Mouse (Mus musculus): ENCODE data around the gene Gria1. TPM values are rescaled to one million over a fixed set of nuclear protein-coding genes. Genes with fewer than 3 reads are reported as not detected.

Gene Gria1
- polyA plus RNA-seq, 1 experiment from 2014 or later = 1.7 TPM

- no peak for ATAC-seq (ENCODE audit: insufficient number of reproducible peaks, low FRiP score, low TSS enrichment, low read depth)
- WGBS = 55% methylated on average over 9 of the region's 9 CpGs
- no peaks in the 10 kb centered on the region for H3K4me1 ChIP-seq
These were observed 2.4 kb downstream of the Gria1 start for GRCm38 (mm10) chr11:57013464-57014190.

GRCm38 (mm10) chr11:57014396-57014795 is 3.2 kb downstream of the Gria1 start:
- 81% methylated on average over 6 of the region's 6 CpGs for WGBS
- no peaks in the 10 kb centered on the region for H3K36me3 ChIP-seq
- H3K27ac ChIP-seq = no peak overlapping the region
- no peak for ATAC-seq (ENCODE audit: insufficient number of reproducible peaks, low FRiP score, low TSS enrichment, low read depth)
- H3K9me3 ChIP-seq = no peaks in the 10 kb centered on the region
- no peak overlapping the region for H3K9ac ChIP-seq
- H3K4me2 ChIP-seq = no peak overlapping the region
- no peak overlapping the region for H3K4me3 ChIP-seq
- H3K4me1 ChIP-seq = no peaks in the 10 kb centered on the region
- peaks cover 16% of the 10 kb centered on the region; the same call in 1 of the 2 replicates for H3K27me3 ChIP-seq

More at GRCm38 (mm10) chr11:57013464-57014190, 2.4 kb downstream of the Gria1 start:
- no peak overlapping the region for H3K9ac ChIP-seq
- peaks cover 19% of the 10 kb centered on the region; the same call in 1 of the 2 replicates for H3K27me3 ChIP-seq
- H3K4me3 ChIP-seq = no peak overlapping the region
- H3K4me2 ChIP-seq = no peak overlapping the region
- no peaks in the 10 kb centered on the region for H3K36me3 ChIP-seq
- H3K9me3 ChIP-seq = no peaks in the 10 kb centered on the region
- no peak overlapping the region for H3K27ac ChIP-seq

GRCm38 (mm10) chr11:57018536-57018935 is 7.3 kb downstream of the Gria1 start:
- no peaks in the 10 kb centered on the region for H3K9me3 ChIP-seq
- ATAC-seq (ENCODE audit: insufficient number of reproducible peaks, low FRiP score, low TSS enrichment, low read depth) = no peak
- no peak overlapping the region for H3K4me3 ChIP-seq
- H3K9ac ChIP-seq = no peak overlapping the region
- H3K4me1 ChIP-seq = no peaks in the 10 kb centered on the region
- no peaks in the 10 kb centered on the region for H3K36me3 ChIP-seq
- WGBS = 59% methylated on average over 4 of the region's 4 CpGs
- H3K27me3 ChIP-seq = no peaks in the 10 kb centered on the region
- H3K27ac ChIP-seq = no peak overlapping the region
- no peak overlapping the region for H3K4me2 ChIP-seq

GRCm38 (mm10) chr11:57022400-57022799 is 11.2 kb downstream of the Gria1 start:
- Histone ChIP-seq H3K36me3 (no peaks in the 10 kb centered on the region), H3K4me2 (no peak overlapping the region), H3K9ac (no peak overlapping the region), H3K9me3 (no peaks in the 10 kb centered on the region), H3K27ac (no peak overlapping the region), H3K4me3 (no peak overlapping the region), H3K27me3 (no peaks in the 10 kb centered on the region), H3K4me1 (no peaks in the 10 kb centered on the region)
- 61% methylated on average over 4 of the region's 4 CpGs for WGBS
- ATAC-seq (ENCODE audit: insufficient number of reproducible peaks, low FRiP score, low TSS enrichment, low read depth) = no peak

- H3K4me2 ChIP-seq = no peak overlapping the region
- H3K9ac ChIP-seq = no peak overlapping the region
- no peaks in the 10 kb centered on the region for H3K9me3 ChIP-seq
- no peak overlapping the region for H3K4me3 ChIP-seq
- 54% methylated on average over 5 of the region's 5 CpGs for WGBS
- H3K36me3 ChIP-seq = no peaks in the 10 kb centered on the region
- no peaks in the 10 kb centered on the region for H3K4me1 ChIP-seq
- no peak for ATAC-seq (ENCODE audit: insufficient number of reproducible peaks, low FRiP score, low TSS enrichment, low read depth)
- no peak overlapping the region for H3K27ac ChIP-seq
- no peaks in the 10 kb centered on the region for H3K27me3 ChIP-seq
These were observed 19.3 kb downstream of the Gria1 start for GRCm38 (mm10) chr11:57030448-57030847.

GRCm38 (mm10) chr11:57038807-57039206 is 27.6 kb downstream of the Gria1 start:
- Histone ChIP-seq H3K4me3 (no peak overlapping the region), H3K27me3 (no peaks in the 10 kb centered on the region), H3K36me3 (no peaks in the 10 kb centered on the region), H3K9ac (no peak overlapping the region), H3K27ac (no peak overlapping the region), H3K9me3 (no peaks in the 10 kb centered on the region), H3K4me2 (no peak overlapping the region), H3K4me1 (no peaks in the 10 kb centered on the region)
- 40% methylated on average over 7 of the region's 7 CpGs for WGBS
- no peak for ATAC-seq (ENCODE audit: insufficient number of reproducible peaks, low FRiP score, low TSS enrichment, low read depth)

- Histone ChIP-seq H3K9ac (no peak overlapping the region), H3K9me3 (no peaks in the 10 kb centered on the region), H3K36me3 (no peaks in the 10 kb centered on the region), H3K27me3 (no peaks in the 10 kb centered on the region), H3K4me1 (no peaks in the 10 kb centered on the region), H3K4me2 (no peak overlapping the region), H3K4me3 (no peak overlapping the region), H3K27ac (no peak overlapping the region)
- WGBS = 77% methylated on average over 8 of the region's 8 CpGs
- no peak for ATAC-seq (ENCODE audit: insufficient number of reproducible peaks, low FRiP score, low TSS enrichment, low read depth)
These were observed 28.1 kb downstream of the Gria1 start for GRCm38 (mm10) chr11:57039306-57039705.

GRCm38 (mm10) chr11:57042057-57042456 is 30.9 kb downstream of the Gria1 start:
- Histone ChIP-seq H3K36me3 (no peaks in the 10 kb centered on the region), H3K27ac (no peak overlapping the region), H3K4me3 (no peak overlapping the region), H3K9me3 (no peaks in the 10 kb centered on the region), H3K4me2 (no peak overlapping the region), H3K27me3 (no peaks in the 10 kb centered on the region), H3K9ac (no peak overlapping the region), H3K4me1 (no peaks in the 10 kb centered on the region)
- 77% methylated on average over 3 of the region's 3 CpGs for WGBS
- no peak for ATAC-seq (ENCODE audit: insufficient number of reproducible peaks, low FRiP score, low TSS enrichment, low read depth)

- H3K9ac ChIP-seq = no peak overlapping the region
- no peaks in the 10 kb centered on the region for H3K9me3 ChIP-seq
- H3K27ac ChIP-seq = no peak overlapping the region
- 74% methylated on average over 5 of the region's 5 CpGs for WGBS
- H3K4me1 ChIP-seq = no peaks in the 10 kb centered on the region
- ATAC-seq (ENCODE audit: insufficient number of reproducible peaks, low FRiP score, low TSS enrichment, low read depth) = no peak
- no peak overlapping the region for H3K4me2 ChIP-seq
- H3K36me3 ChIP-seq = no peaks in the 10 kb centered on the region
- no peaks in the 10 kb centered on the region for H3K27me3 ChIP-seq
- no peak overlapping the region for H3K4me3 ChIP-seq
These were observed 33.0 kb downstream of the Gria1 start for GRCm38 (mm10) chr11:57044146-57044545.

- Histone ChIP-seq H3K36me3 (no peaks in the 10 kb centered on the region), H3K4me3 (no peak overlapping the region), H3K4me1 (no peaks in the 10 kb centered on the region), H3K9ac (no peak overlapping the region), H3K27ac (no peak overlapping the region), H3K27me3 (no peaks in the 10 kb centered on the region), H3K4me2 (no peak overlapping the region), H3K9me3 (no peaks in the 10 kb centered on the region)
- 66% methylated on average over 6 of the region's 6 CpGs for WGBS
- ATAC-seq (ENCODE audit: insufficient number of reproducible peaks, low FRiP score, low TSS enrichment, low read depth) = no peak
These were observed 40.7 kb downstream of the Gria1 start for GRCm38 (mm10) chr11:57051666-57052562.

GRCm38 (mm10) chr11:57062441-57062840 is 51.3 kb downstream of the Gria1 start:
- Histone ChIP-seq H3K36me3 (no peaks in the 10 kb centered on the region), H3K4me1 (no peaks in the 10 kb centered on the region), H3K27me3 (no peaks in the 10 kb centered on the region), H3K9me3 (no peaks in the 10 kb centered on the region), H3K27ac (no peak overlapping the region), H3K9ac (no peak overlapping the region), H3K4me3 (no peak overlapping the region), H3K4me2 (no peak overlapping the region)
- 80% methylated on average over 3 of the region's 3 CpGs for WGBS
- no peak for ATAC-seq (ENCODE audit: insufficient number of reproducible peaks, low FRiP score, low TSS enrichment, low read depth)

- ATAC-seq (ENCODE audit: insufficient number of reproducible peaks, low FRiP score, low TSS enrichment, low read depth) = no peak
- Histone ChIP-seq H3K27ac (no peak overlapping the region), H3K4me3 (no peak overlapping the region), H3K4me2 (no peak overlapping the region), H3K36me3 (no peaks in the 10 kb centered on the region), H3K9me3 (no peaks in the 10 kb centered on the region), H3K4me1 (no peaks in the 10 kb centered on the region), H3K27me3 (no peaks in the 10 kb centered on the region), H3K9ac (no peak overlapping the region)
- 78% methylated on average over 8 of the region's 8 CpGs for WGBS
These were observed 59.2 kb downstream of the Gria1 start for GRCm38 (mm10) chr11:57070196-57070901.
